Mouse (Mus musculus) WW6 (cell line): ENCODE data around the gene Gm4884.
"Not testable (repeated sequence)": the region's sequence is repeated elsewhere in the genome, so short reads cannot be mapped to it uniquely, and the experiment has no call there.

ENCODE experiments used
- DNase-seq: peaks from one replicate; pipeline ENCODE4 v3.0.0-alpha.2; 2013; ENCODE audit warnings: low read depth, low spot score

Gm4884 gene

GRCm38 (mm10) chr7:41032419-41032818, at the start of gene Gm4884:
Gene Gm4884 (plus strand): TSS chr7:41032719.
- DNase-seq: not testable (repeated sequence)

- DNase-seq: no peak
Observed at GRCm38 (mm10) chr7:40987243-40987642, 45.3 kb upstream of the Gm4884 start, which contains the start of gene 4930433I11Rik. Gene 4930433I11Rik (plus strand): TSS chr7:40987543.

- DNase-seq: not testable (repeated sequence)
Observed at GRCm38 (mm10) chr7:41044058-41044457, 11.5 kb downstream of the Gm4884 start.
